Mouse (Mus musculus) embryonic facial prominence, embryonic 13.5 days (tissue): Measurements from ENCODE around the gene D130043K22Rik. TPM values are rescaled to one million over a fixed set of nuclear protein-coding genes. Genes with fewer than 3 reads are reported as not detected.

Source experiments
- ATAC-seq: fragments of 200-750 bp; cut with Nextera tagmentation; 2 replicates; pipeline ENCODE4 v1.8.0; 2017; ENCODE audit warnings: low read depth; ENCODE audit not compliant: insufficient number of reproducible peaks, insufficient read depth, low FRiP score, low TSS enrichment
- H3K27ac ChIP-seq: fragments of 300-500 bp; sonication (generic); 2 replicates; pipeline ENCODE4 v1.5.1; 2015; ENCODE audit warnings: moderate library complexity, mild to moderate bottlenecking, inconsistent platforms
- H3K27me3 ChIP-seq: fragments of 300-500 bp; sonication (generic); 2 replicates; pipeline ENCODE4 v1.6.1; 2015; ENCODE audit warnings: mild to moderate bottlenecking, inconsistent platforms
- H3K36me3 ChIP-seq: fragments of 300-500 bp; sonication (generic); 2 replicates; pipeline ENCODE4 v1.6.1; 2015; ENCODE audit warnings: mild to moderate bottlenecking, inconsistent platforms
- H3K4me1 ChIP-seq: fragments of 300-500 bp; sonication (generic); 2 replicates; pipeline ENCODE4 v1.6.1; 2015; ENCODE audit warnings: inconsistent platforms
- H3K4me2 ChIP-seq: fragments of 300-500 bp; sonication (generic); 2 replicates; pipeline ENCODE4 v1.6.1; 2015; ENCODE audit warnings: moderate library complexity, mild to moderate bottlenecking, inconsistent platforms
- H3K4me3 ChIP-seq: fragments of 300-500 bp; sonication (generic); 2 replicates; pipeline ENCODE4 v1.5.1; 2015; ENCODE audit warnings: mild to moderate bottlenecking, inconsistent platforms
- H3K9ac ChIP-seq: fragments of 300-500 bp; sonication (generic); 2 replicates; pipeline ENCODE4 v1.6.1; 2015; ENCODE audit warnings: mild to moderate bottlenecking, inconsistent platforms
- H3K9me3 ChIP-seq: fragments of 300-500 bp; sonication (generic); 2 replicates; pipeline ENCODE4 v1.6.1; 2016; ENCODE audit warnings: inconsistent platforms
- WGBS: fragments of 180-500 bp; shearing (Covaris S2); methylation state at CpG from one replicate; pipeline ENCODE4 v1.1.7; 2015; ENCODE audit warnings: mixed read lengths; 5-methylcytosine and 5-hydroxymethylcytosine counted together
- polyA plus RNA-seq: library from polyadenylated mRNA; unstranded; fragments of >200 nt; fragmentation: Nextera tagmentation; extraction: Ambion mirVana; gene quantifications from 2 replicates; pipeline ENCODE4 v1.2.1, GENCODE M21; 2015

D130043K22Rik gene
- polyA plus RNA-seq, 1 experiment from 2014 or later, result 0.22 TPM

DNA sequence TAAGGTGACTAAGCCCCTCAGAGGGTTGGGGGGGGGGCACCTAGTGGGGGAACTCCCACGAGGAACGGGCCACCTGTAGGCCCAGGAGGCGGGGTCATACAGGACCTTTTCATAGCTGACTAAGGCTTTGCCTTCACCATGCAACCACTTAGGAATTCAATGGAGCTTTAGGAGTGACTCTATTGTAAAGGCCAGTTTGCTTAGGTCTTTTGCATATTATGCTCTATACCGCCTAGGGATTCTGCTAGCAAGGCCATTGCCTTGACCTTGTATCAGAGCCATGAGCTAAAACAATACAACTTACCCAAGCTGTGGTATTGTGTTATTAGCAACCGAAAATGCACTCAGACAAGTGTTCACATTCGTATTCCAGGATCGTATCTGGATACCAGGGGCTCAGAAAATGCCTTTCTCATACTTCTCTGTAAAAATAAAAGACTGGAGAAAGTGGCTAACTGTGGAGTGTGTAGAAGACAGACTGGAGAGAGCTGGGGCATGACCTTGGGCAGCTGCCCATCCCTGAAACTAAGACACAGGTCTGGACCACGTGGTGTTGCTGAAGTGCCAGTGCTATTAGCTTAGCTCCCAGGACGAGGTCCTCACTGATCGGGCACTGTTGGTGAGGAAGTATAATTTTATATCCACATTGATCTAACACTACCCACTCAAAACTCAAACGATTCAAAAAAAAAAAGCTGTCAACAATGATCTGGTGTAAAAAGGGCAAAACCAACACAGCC, 62.1 kb downstream of the D130043K22Rik start:
- Histone ChIP-seq H3K9me3 (no peaks in the 10 kb centered on the region), H3K4me2 (no peak overlapping the region), H3K27ac (no peak overlapping the region), H3K4me3 (no peak overlapping the region), H3K4me1 (no peaks in the 10 kb centered on the region), H3K9ac (no peak overlapping the region), H3K36me3 (peaks cover 15% of the 10 kb centered on the region), H3K27me3 (no peaks in the 10 kb centered on the region)
- ATAC-seq, result no peak
- WGBS, result 82% methylated on average over 11 of the region's 11 CpGs

DNA sequence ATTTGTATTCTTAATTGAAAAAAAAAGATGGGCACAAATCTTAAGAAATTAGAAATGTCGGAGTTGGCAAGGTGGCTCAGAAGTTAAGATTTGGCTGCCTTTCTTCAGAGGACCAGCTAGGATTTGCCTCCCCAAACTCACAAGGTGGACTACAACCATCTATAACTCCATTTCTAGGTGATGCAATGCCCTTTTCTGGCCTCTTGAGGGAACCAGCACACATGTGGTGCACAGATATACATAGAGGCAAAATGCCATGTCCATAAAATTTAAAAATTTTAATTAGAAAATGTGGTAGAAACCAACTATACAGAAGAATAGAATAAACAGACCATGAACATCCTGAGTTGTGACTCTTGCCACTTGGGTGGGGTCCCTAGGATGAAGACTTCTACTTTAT, 64.2 kb downstream of the D130043K22Rik start:
- 90% methylated on average over 1 of the region's 1 CpGs for WGBS

DNA sequence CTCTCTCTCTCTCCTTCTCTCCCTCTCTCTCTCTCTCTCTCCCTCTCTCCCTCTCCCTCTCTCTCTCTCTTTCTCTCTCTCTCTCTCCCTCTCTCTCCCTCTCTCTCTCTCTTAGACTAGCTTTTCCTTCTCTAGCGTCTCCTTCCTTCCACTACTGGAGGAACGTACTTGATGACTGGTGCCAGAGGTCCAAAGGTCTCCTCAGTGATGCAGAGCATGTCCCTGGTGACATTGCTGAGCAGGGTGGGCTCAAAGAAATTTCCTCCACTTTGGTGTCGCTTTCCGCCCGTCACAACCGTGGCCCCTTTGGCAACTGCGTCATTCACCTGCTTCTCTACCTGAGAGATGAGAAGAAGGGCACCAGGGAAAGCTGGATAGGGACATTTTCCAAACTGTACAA, 68.6 kb downstream of the D130043K22Rik start:
- no peak overlapping the region for H3K4me3 ChIP-seq
- no peak for ATAC-seq
- WGBS, result 89% methylated on average over 7 of the region's 7 CpGs
- no peak overlapping the region for H3K27ac ChIP-seq
- H3K36me3 ChIP-seq, result peaks cover 40% of the 10 kb centered on the region
- H3K4me2 ChIP-seq, result no peak overlapping the region
- H3K4me1 ChIP-seq, result no peaks in the 10 kb centered on the region
- H3K27me3 ChIP-seq, result no peaks in the 10 kb centered on the region
- no peak overlapping the region for H3K9ac ChIP-seq
- H3K9me3 ChIP-seq, result no peaks in the 10 kb centered on the region

More for the DNA sequence above, 64.2 kb downstream of the D130043K22Rik start:
- peaks cover 19% of the 10 kb centered on the region for H3K36me3 ChIP-seq
- no peaks in the 10 kb centered on the region for H3K4me1 ChIP-seq
- ATAC-seq, result no peak
- H3K9me3 ChIP-seq, result no peaks in the 10 kb centered on the region
- H3K9ac ChIP-seq, result no peak overlapping the region
- no peak overlapping the region for H3K27ac ChIP-seq
- no peak overlapping the region for H3K4me3 ChIP-seq
- no peak overlapping the region for H3K4me2 ChIP-seq
- H3K27me3 ChIP-seq, result no peaks in the 10 kb centered on the region

DNA sequence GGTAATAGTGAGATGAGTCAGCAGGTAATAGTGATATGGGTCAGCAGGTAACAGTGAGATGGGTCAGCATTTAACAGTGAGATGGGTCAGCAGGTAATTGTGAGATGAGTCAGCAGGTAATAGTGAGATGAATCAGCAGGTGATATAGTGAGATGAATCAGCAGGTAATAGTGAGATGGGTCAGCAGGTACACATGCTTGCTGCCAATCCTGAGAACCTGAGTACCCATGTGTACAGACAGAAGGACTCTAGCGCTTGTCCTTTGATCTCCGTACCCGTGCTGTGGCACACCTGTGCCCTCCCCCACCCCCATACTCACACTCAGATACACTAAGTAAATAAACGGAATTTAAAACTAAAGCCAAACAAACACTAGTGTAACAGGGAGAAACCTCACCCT, 70.0 kb downstream of the D130043K22Rik start:
- ATAC-seq, result no peak
- Histone ChIP-seq H3K9ac (no peak overlapping the region), H3K4me1 (no peaks in the 10 kb centered on the region), H3K9me3 (no peaks in the 10 kb centered on the region), H3K4me3 (no peak overlapping the region), H3K27ac (no peak overlapping the region), H3K4me2 (no peak overlapping the region), H3K27me3 (no peaks in the 10 kb centered on the region), H3K36me3 (peaks cover 42% of the 10 kb centered on the region)
- WGBS, result 93% methylated on average over 4 of the region's 4 CpGs

DNA sequence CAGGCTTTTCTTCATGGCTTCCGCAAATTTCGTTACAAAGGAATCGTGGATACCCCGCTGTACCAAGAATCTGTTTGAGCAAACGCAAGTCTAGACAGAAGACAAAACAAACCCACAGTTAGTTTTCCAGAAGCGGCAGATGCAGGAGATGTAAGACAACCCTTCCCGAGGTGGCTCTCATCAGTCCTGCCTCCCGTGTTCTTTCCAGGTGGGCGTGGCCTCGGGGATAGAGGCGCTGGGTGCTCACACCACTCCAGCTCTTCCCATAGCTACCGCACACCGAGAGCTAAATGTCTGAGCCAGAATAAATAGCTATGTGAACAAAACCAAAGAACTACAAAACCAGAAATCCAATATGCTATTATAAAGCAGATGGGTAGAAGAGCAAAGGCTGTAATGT, 70.9 kb downstream of the D130043K22Rik start:
- Histone ChIP-seq H3K9ac (no peak overlapping the region), H3K4me2 (no peak overlapping the region), H3K27me3 (no peaks in the 10 kb centered on the region), H3K36me3 (peaks cover 38% of the 10 kb centered on the region), H3K9me3 (no peaks in the 10 kb centered on the region), H3K4me1 (no peaks in the 10 kb centered on the region), H3K27ac (no peak overlapping the region), H3K4me3 (no peak overlapping the region)
- 69% methylated on average over 13 of the region's 13 CpGs for WGBS
- no peak for ATAC-seq

DNA sequence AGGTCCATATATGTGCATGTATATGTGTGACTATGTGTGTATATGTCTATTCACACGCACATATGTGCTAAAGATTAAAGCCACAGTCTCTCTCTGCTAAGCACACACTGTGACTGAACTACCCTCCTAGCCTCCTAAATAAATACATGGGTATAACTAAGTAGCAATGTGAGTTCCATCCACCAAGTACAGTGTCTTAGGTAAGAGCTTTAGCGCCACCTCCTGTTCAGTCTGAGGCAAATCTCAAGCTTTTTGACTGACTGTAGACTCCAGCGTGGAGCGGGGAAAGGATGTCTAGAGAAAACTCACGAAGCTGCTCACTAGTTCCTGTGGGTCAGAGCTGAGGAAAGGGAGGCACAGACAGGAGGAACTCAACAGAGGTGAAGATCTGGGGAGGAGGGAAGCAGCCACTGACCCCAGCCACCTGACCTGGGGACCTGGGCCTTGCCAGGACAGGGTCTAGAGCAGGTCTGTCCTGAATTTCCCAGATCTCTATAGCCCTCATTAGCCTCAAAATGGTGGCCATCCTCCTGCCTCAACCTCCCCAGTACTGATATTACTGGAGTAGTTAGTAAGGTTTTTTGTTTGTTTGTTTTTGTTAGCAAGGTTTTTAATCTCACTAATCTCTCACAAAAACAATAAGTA, 75.5 kb downstream of the D130043K22Rik start:
- Histone ChIP-seq H3K36me3 (peaks cover 49% of the 10 kb centered on the region), H3K9me3 (no peaks in the 10 kb centered on the region), H3K4me1 (no peaks in the 10 kb centered on the region), H3K27me3 (no peaks in the 10 kb centered on the region), H3K9ac (no peak overlapping the region), H3K4me2 (no peak overlapping the region), H3K27ac (no peak overlapping the region), H3K4me3 (no peak overlapping the region)
- WGBS, result 26% methylated on average over 5 of the region's 5 CpGs
- no peak for ATAC-seq

DNA sequence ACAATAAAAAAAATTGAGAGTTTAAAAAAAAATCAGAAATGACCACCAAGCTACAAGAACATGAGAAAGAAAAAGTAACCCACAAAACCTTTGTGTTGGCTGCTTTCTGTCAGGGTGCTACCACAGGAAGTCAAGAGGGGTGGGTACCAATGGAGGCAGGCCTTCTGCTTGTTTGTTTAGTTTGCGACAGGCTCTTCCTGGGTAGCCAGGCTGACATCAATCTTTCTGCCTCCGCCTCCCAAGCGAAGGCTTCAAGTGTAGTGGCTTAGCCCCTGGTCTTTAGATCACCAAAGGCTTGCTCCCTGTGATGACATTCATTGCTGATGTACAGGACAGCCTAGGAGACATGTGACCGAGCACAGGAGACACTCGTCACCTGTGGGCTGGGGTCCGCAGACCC, 76.3 kb downstream of the D130043K22Rik start:
- Histone ChIP-seq H3K4me2 (no peak overlapping the region), H3K4me1 (no peaks in the 10 kb centered on the region), H3K4me3 (no peak overlapping the region), H3K27me3 (no peaks in the 10 kb centered on the region), H3K27ac (no peak overlapping the region), H3K9ac (no peak overlapping the region), H3K36me3 (peaks cover 53% of the 10 kb centered on the region), H3K9me3 (no peaks in the 10 kb centered on the region)
- ATAC-seq, result no peak
- WGBS, result 82% methylated on average over 6 of the region's 6 CpGs

DNA sequence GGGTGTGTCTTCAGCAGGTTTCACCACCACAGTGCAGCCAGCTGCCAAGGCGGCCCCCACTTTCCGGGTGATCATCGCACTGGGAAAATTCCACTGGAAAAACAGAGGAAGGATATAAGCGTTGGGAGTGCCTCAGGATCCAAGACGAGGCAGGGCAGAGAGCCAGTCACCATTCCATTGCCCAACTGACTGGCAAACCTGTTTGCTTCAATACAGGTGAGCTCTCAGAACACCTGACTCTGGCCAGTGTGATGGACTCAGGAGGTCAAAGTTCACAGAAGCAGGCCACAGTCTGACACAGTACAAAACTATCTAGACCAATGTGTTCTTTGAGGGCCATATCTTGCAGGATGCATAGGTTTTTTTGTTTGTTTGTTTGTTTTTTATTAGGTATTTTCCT, 79.1 kb downstream of the D130043K22Rik start:
- WGBS, result 88% methylated on average over 5 of the region's 5 CpGs
- ATAC-seq, result no peak
- Histone ChIP-seq H3K4me3 (no peak overlapping the region), H3K9me3 (no peaks in the 10 kb centered on the region), H3K4me2 (no peak overlapping the region), H3K27ac (no peak overlapping the region), H3K4me1 (no peaks in the 10 kb centered on the region), H3K9ac (no peak overlapping the region), H3K27me3 (no peaks in the 10 kb centered on the region), H3K36me3 (peaks cover 36% of the 10 kb centered on the region)

DNA sequence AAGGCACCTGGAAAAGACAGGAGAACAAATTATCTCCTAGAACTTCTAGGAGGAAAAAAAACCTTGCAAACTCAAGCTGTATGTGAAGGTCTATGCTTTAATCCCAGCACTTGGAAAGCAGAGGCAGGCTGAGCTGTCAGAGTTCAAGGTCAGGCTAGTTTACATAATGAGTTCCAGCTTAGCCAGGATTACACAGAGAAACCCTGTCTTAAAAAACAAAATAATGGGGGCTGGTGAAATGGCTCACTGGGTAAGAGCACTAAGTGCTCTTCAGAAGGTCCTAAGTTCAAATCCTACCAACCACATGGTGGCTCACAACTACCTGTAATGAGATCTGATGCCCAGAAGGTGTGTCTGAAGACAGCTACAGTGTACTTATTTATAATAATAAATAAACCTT, 85.7 kb downstream of the D130043K22Rik start:
- Histone ChIP-seq H3K27ac (no peak overlapping the region), H3K4me1 (no peaks in the 10 kb centered on the region), H3K9me3 (no peaks in the 10 kb centered on the region), H3K4me3 (no peak overlapping the region), H3K9ac (no peak overlapping the region), H3K4me2 (no peak overlapping the region), H3K36me3 (peaks cover 3% of the 10 kb centered on the region), H3K27me3 (no peaks in the 10 kb centered on the region)
- ATAC-seq, result no peak

DNA sequence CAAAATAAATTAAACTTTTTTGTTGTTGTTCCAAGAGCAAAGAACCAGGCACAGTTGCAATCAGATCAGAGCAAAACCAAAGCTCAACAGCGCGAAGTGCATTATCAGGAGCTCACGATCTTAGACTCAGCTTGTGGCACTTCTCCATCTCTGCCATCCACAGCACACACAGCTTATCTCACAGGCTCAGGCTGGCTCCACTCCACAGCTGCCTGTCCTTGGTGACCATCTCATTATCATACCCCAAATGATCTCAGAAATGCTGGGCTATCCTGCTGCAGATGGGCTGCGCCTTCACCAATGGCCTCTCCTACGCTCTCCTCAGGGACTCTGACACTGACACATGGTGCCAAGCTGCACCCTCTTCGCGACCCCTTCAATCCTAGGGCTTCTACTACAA, 88.3 kb downstream of the D130043K22Rik start:
- WGBS, result 90% methylated on average over 7 of the region's 7 CpGs
- no peaks in the 10 kb centered on the region for H3K27me3 ChIP-seq
- no peaks in the 10 kb centered on the region for H3K36me3 ChIP-seq
- no peak overlapping the region for H3K4me2 ChIP-seq
- H3K27ac ChIP-seq, result no peak overlapping the region
- no peak for ATAC-seq
- no peak overlapping the region for H3K9ac ChIP-seq
- peaks cover 12% of the 10 kb centered on the region for H3K4me1 ChIP-seq
- H3K9me3 ChIP-seq, result no peaks in the 10 kb centered on the region
- H3K4me3 ChIP-seq, result no peak overlapping the region

DNA sequence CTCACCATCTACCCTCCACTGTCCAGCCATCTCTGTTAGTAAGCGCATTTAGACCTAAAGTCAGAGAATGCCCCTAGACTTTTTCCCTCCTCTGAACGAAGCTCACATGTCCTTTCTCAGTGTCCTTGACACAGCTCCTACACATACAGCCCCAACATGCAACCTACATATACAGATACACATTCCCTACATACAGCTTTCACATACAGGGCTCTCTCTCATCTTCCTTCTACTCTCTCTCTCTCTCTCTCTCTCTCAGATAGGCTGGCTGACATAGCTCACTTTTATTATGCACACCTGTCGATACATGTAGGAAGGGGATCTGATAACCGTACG, 91.8 kb downstream of the D130043K22Rik start:
- 0 out of 2 replicates have a peak, but pooled peaks have one; percentile 10 for ATAC-seq
- no peaks in the 10 kb centered on the region for H3K9me3 ChIP-seq
- H3K36me3 ChIP-seq, result no peaks in the 10 kb centered on the region
- peak overlapping the region; percentile 76; the same call in 1 of the 2 replicates for H3K27ac ChIP-seq
- peaks cover 18% of the 10 kb centered on the region for H3K4me1 ChIP-seq
- peak overlapping the region; percentile 96 for H3K9ac ChIP-seq
- peak overlapping the region; percentile 90 for H3K4me3 ChIP-seq
- peak overlapping the region; percentile 76 for H3K4me2 ChIP-seq
- 48% methylated on average over 5 of the region's 5 CpGs for WGBS
- H3K27me3 ChIP-seq, result no peaks in the 10 kb centered on the region

DNA sequence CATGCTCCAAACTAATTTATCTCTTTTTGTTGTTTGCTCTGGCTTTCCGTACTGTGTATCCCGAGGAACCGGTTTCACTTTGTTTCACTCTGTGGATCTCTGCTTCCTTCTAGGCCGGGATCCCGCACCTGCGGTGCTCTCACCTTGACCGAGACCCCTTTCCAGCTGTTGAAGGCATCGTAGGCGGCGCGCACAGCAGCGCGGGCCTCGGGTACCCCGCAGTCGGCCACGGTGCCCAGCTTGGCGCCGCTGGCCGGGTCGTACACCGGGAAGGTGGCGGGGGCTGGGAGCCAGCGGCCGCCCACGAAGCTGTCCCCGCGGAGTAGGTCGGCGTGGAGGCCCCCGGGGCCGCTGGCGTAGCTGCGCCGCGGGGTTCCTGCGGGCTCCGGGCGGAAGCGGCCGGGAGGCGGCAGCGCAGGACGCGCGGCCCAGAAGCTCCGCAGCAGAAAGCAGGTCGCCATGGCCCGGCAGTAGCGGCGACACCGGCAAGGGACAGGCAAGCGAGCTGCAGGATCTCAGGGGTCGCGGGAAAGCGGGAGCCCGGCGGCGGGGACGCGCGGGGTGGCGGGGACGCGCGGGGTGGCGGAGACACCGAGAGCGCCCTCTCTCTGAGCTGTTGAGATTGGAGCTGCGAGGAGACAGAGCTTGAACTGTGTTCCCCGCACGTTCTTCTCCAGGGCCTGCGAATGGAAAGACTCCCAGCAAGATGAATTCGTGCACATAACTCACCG, 92.3 kb downstream of the D130043K22Rik start, which contains the start of gene Aldh5a1:
Gene Aldh5a1, minus strand, starts transcription at position 554 of the 731 bp plus-strand sequence.
- 1% methylated on average over 75 of the region's 75 CpGs for WGBS

More for the DNA sequence above, 92.3 kb downstream of the D130043K22Rik start, which contains the start of gene Aldh5a1:
- Histone ChIP-seq H3K27me3 (no peaks in the 10 kb centered on the region), H3K4me1 (peaks cover 18% of the 10 kb centered on the region), H3K36me3 (no peaks in the 10 kb centered on the region), H3K27ac (peak within 1 kb of the TSS; percentile 76), H3K9me3 (no peaks in the 10 kb centered on the region), H3K4me2 (peak within 1 kb of the TSS; percentile 76), H3K9ac (peak within 1 kb of the TSS; percentile 96), H3K4me3 (peak within 1 kb of the TSS; percentile 90)
- ATAC-seq, result peak; percentile 68; the same call in 1 of the 2 replicates
